Mouse (Mus musculus) frontal cortex, adult 2 months (tissue): ENCODE measurements around the gene Trio. TPM values are rescaled to one million over a fixed set of nuclear protein-coding genes. Genes with fewer than 3 reads are reported as not detected.
A peak's percentile ranks its signal among the peaks of the same experiment; 100 is the strongest.
"Not testable (repeated sequence)": the region's sequence is repeated elsewhere in the genome, so short reads cannot be mapped to it uniquely, and the experiment has no call there.

Experiments
- DNase-seq, 2 experiments: peaks; one replicate each; pipeline ENCODE4 v3.0.0; 2022; ENCODE audit warnings: low spot score in 1 of 2; ENCODE audit errors: extremely low spot score in 1 of 2
- polyA plus RNA-seq: library from polyadenylated mRNA; depleted of rRNA; stranded (reverse); fragments of >200 nt; gene quantifications from 2 replicates; pipeline ENCODE4 v1.2.3, GENCODE M21; 2012

Gene Trio
- polyA plus RNA-seq, 1 experiment = 202 TPM

GRCm38 (mm10) chr15:27751612-27752405 lies 273.8 kb downstream of the Trio start:
- peak in 1 of 2 experiments; percentile 73 for DNase-seq

- DNase-seq = no peak
Observed at GRCm38 (mm10) chr15:27748739-27749138, 276.9 kb downstream of the Trio start.

GRCm38 (mm10) chr15:27747512-27747911 lies 278.1 kb downstream of the Trio start:
- no peak for DNase-seq

GRCm38 (mm10) chr15:27744995-27745394 lies 280.7 kb downstream of the Trio start:
- no peak for DNase-seq

- no peak for DNase-seq
Observed at GRCm38 (mm10) chr15:27740080-27740479, 285.6 kb downstream of the Trio start.

GRCm38 (mm10) chr15:27731818-27732217 lies 293.8 kb downstream of the Trio start:
- no peak for DNase-seq

- DNase-seq = no peak
Observed at GRCm38 (mm10) chr15:27726228-27726627, 299.4 kb downstream of the Trio start.

GRCm38 (mm10) chr15:27724796-27725680 lies 300.6 kb downstream of the Trio start:
- DNase-seq = no peak

GRCm38 (mm10) chr15:27724298-27724697 lies 301.4 kb downstream of the Trio start:
- DNase-seq = no peak

GRCm38 (mm10) chr15:27723746-27724145 lies 301.9 kb downstream of the Trio start:
- DNase-seq = no peak

GRCm38 (mm10) chr15:27720297-27720696 lies 305.4 kb downstream of the Trio start:
- DNase-seq = not testable (repeated sequence)

- DNase-seq = no peak
Observed at GRCm38 (mm10) chr15:27718668-27719067, 307.0 kb downstream of the Trio start.

GRCm38 (mm10) chr15:27715331-27715730 lies 310.3 kb downstream of the Trio start:
- peak; percentile 35 to 89 for DNase-seq

- no peak for DNase-seq
Observed at GRCm38 (mm10) chr15:27710698-27711097, 314.9 kb downstream of the Trio start.

GRCm38 (mm10) chr15:27708968-27709612 lies 316.6 kb downstream of the Trio start:
- no peak for DNase-seq

GRCm38 (mm10) chr15:27708499-27708898 lies 317.1 kb downstream of the Trio start:
- no peak for DNase-seq

- no peak for DNase-seq
Observed at GRCm38 (mm10) chr15:27702972-27703313, 322.7 kb downstream of the Trio start.

- DNase-seq = peak in 1 of 2 experiments; percentile 58
Observed at GRCm38 (mm10) chr15:27702031-27702971, 323.3 kb downstream of the Trio start.

GRCm38 (mm10) chr15:27697632-27698031 lies 328.0 kb downstream of the Trio start:
- no peak for DNase-seq

- DNase-seq = no peak
Observed at GRCm38 (mm10) chr15:27693235-27693634, 332.4 kb downstream of the Trio start.
